Mouse (Mus musculus) cortical plate, adult 2 months (tissue): ENCODE results near the gene E130308A19Rik.

Experiments used
- CTCF ChIP-seq: fragments of 200-500 bp; IDR thresholded peaks from 2 replicates; pipeline ENCODE4 v1.5.1; 2011; ENCODE audit warnings: mild to moderate bottlenecking, control low read depth, low read length; ENCODE audit not compliant: insufficient read depth; ENCODE audit errors: extremely low read depth
- POLR2A ChIP-seq: fragments of 200-500 bp; IDR thresholded peaks from 2 replicates; pipeline ENCODE4 v1.6.1; 2011; ENCODE audit warnings: mild to moderate bottlenecking, low read length, control low read depth; ENCODE audit not compliant: insufficient read depth; ENCODE audit errors: extremely low read depth

DNA sequence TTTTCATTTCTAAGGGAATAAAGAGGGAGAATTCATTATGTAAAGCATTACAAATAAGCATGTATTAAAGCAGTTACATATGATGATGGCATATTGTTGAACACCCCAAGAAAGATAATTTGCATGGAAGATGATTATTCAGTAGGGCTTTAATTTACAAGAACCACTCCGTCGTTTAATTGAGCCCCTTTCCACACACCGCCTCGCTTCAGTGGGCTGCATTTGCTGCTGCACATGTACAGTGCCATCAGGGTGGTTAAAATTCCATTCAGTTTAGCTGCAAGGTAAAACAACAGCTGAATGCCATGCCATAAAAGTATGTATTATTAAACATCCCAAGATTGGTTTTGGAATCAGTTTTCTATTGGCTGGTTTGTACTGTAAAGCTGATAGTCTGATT, 19.0 kb downstream of the E130308A19Rik start:
- TF ChIP-seq CTCF (no peak), POLR2A (no peak)
